Mouse (Mus musculus) CD4-positive, CD25-positive, alpha-beta regulatory T cell, adult 9 weeks (primary cell): ENCODE results near the gene Isg20. TPM values are rescaled to one million over a fixed set of nuclear protein-coding genes. Genes with fewer than 3 reads are reported as not detected.

Source experiments
- polyA plus RNA-seq: library from polyadenylated mRNA; unstranded; fragments of 100-300 nt; shearing (Covaris generic); gene quantifications from one replicate; pipeline ENCODE4 v1.2.1, GENCODE M21; 2017

Isg20 gene
- 117 TPM for polyA plus RNA-seq

GRCm38 (mm10) chr7:78912974-78913474 lies at the start of gene Isg20:
Gene Isg20 (plus strand): TSS chr7:78913424.

DNA sequence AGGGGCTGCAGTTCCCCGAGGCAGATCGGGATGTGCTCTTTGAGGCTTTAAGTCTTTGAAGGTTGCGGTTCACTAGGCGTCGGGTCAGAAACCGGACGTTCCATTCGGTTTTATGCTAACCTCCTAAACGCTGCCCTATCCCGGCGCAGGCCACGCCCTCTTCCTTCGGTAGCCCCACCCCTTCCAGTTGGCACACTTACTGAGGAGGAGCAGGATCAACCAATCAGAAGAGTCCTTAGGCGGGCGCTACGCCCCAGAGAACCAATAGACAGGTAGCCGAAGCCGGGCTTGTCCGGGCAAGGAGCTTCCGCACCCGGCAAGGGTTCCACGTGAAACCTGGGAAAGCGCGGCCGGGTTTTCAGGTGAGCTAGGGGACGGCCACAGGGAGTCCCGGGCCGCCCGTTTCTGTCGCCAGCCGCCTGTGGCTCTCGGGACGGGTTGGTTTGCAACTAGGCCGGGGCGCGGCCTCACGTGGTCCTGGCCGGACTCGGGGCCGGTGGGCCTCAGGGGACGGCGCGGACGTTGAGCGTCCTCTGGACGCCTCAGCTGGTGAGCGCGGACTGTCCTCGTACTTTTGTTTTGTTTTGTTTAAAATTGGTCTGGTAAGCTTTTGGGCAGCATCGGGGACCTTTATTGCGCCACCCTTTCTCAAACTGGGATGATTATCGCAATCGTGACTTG lies 17.4 kb upstream of the Isg20 start, which contains the start of gene Aen:
Gene Aen (plus strand): TSS at position 202 of the 681 bp plus-strand sequence.

Other genes starting within 250 kb of the Isg20 start
- gene Ntrk3, start 175.4 kb upstream of the Isg20 start, polyA plus RNA-seq, result 20.3 TPM
- gene Mrps11, start 130.3 kb upstream of the Isg20 start, polyA plus RNA-seq, result 62.0 TPM
- 69.2 TPM for gene Mrpl46, start 129.9 kb upstream of the Isg20 start, polyA plus RNA-seq
- gene Det1, start 66.2 kb upstream of the Isg20 start, polyA plus RNA-seq, result 33.2 TPM
- 50.1 TPM for gene Aen, start 17.6 kb upstream of the Isg20 start, polyA plus RNA-seq
- gene Acan, start 140.1 kb downstream of the Isg20 start, polyA plus RNA-seq, result not detected
- not detected for gene Hapln3, start 217.6 kb downstream of the Isg20 start, polyA plus RNA-seq
- gene Mfge8, start 235.6 kb downstream of the Isg20 start, polyA plus RNA-seq, result 25.5 TPM